Mouse (Mus musculus): ENCODE measurements around the gene Pus10. TPM values are rescaled to one million over a fixed set of nuclear protein-coding genes. Genes with fewer than 3 reads are reported as not detected.

Gene Pus10
- polyA plus RNA-seq, 1 experiment = 11.4 TPM

GRCm38 (mm10) chr11:23699414-23700095, 34.1 kb downstream of the Pus10 start:
- no peak for TF ChIP-seq CTCF (IDR thresholded peaks at IDR 0.05; ENCODE audit: borderline replicate concordance, insufficient read depth, low read depth, low read length)
- TF ChIP-seq POLR2A (IDR thresholded peaks at IDR 0.05; ENCODE audit: borderline replicate concordance, insufficient read depth, low read length) = no peak
- WGBS = 66% methylated on average over 3 of the region's 3 CpGs
- no peak for DNase-seq
- Histone ChIP-seq H3K27ac (ENCODE audit: insufficient read depth, low read length) (no peak overlapping the region), H3K4me3 (replicated peaks; ENCODE audit: insufficient read depth, low read depth, low read length) (no peak overlapping the region), H3K27me3 (ENCODE audit: control insufficient read depth, insufficient read depth, low read length) (no peaks in the 10 kb centered on the region), H3K4me1 (ENCODE audit: control insufficient read depth, insufficient read depth, low read length) (no peaks in the 10 kb centered on the region)

DNA sequence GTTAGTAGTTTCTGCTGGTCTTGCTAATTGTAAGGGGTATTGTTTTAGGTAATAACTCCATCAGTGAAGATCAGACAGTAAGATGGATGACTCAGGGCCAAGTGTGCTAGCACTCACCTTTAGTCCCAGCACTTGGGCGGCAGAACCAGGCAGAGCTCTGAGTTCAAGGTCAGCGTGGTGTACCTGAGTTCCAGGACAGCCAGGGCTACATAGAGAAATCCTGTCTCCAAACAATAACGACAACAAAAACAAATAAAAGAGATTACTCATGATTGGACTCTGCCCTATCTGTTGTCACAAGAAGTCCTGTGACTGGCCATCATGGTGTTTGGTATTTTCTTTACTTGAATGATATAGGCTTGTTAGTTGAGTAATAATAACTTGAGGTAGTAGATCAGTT, 36.4 kb downstream of the Pus10 start:
- WGBS = 96% methylated on average over 3 of the region's 3 CpGs
- H3K4me1 ChIP-seq (ENCODE audit: control insufficient read depth, insufficient read depth, low read length) = no peaks in the 10 kb centered on the region
- DNase-seq = no peak
- TF ChIP-seq POLR2A (IDR thresholded peaks at IDR 0.05; ENCODE audit: borderline replicate concordance, insufficient read depth, low read length) (no peak), CTCF (IDR thresholded peaks at IDR 0.05; ENCODE audit: borderline replicate concordance, insufficient read depth, low read depth, low read length) (no peak)
- no peak overlapping the region for H3K4me3 ChIP-seq (replicated peaks; ENCODE audit: insufficient read depth, low read depth, low read length)
- H3K27ac ChIP-seq (ENCODE audit: insufficient read depth, low read length) = no peak overlapping the region
- H3K27me3 ChIP-seq (ENCODE audit: control insufficient read depth, insufficient read depth, low read length) = no peaks in the 10 kb centered on the region

- H3K4me3 ChIP-seq (replicated peaks; ENCODE audit: insufficient read depth, low read depth, low read length) = no peak overlapping the region
- H3K27me3 ChIP-seq (ENCODE audit: control insufficient read depth, insufficient read depth, low read length) = no peaks in the 10 kb centered on the region
- H3K4me1 ChIP-seq (ENCODE audit: control insufficient read depth, insufficient read depth, low read length) = no peaks in the 10 kb centered on the region
- no peak for DNase-seq
- TF ChIP-seq POLR2A (IDR thresholded peaks at IDR 0.05; ENCODE audit: borderline replicate concordance, insufficient read depth, low read length) = no peak
- TF ChIP-seq CTCF (IDR thresholded peaks at IDR 0.05; ENCODE audit: borderline replicate concordance, insufficient read depth, low read depth, low read length) = no peak
- H3K27ac ChIP-seq (ENCODE audit: insufficient read depth, low read length) = no peak overlapping the region
- WGBS = 91% methylated on average over 7 of the region's 7 CpGs
Measured at GRCm38 (mm10) chr11:23704604-23705294, 39.3 kb downstream of the Pus10 start.

- DNase-seq = no peak
- WGBS = 73% methylated on average over 3 of the region's 3 CpGs
- H3K4me3 ChIP-seq (replicated peaks; ENCODE audit: insufficient read depth, low read depth, low read length) = no peak overlapping the region
- TF ChIP-seq POLR2A (IDR thresholded peaks at IDR 0.05; ENCODE audit: borderline replicate concordance, insufficient read depth, low read length) (no peak), CTCF (IDR thresholded peaks at IDR 0.05; ENCODE audit: borderline replicate concordance, insufficient read depth, low read depth, low read length) (no peak)
- H3K27ac ChIP-seq (ENCODE audit: insufficient read depth, low read length) = no peak overlapping the region
- no peaks in the 10 kb centered on the region for H3K27me3 ChIP-seq (ENCODE audit: control insufficient read depth, insufficient read depth, low read length)
- no peaks in the 10 kb centered on the region for H3K4me1 ChIP-seq (ENCODE audit: control insufficient read depth, insufficient read depth, low read length)
Measured at GRCm38 (mm10) chr11:23712299-23712698, 46.8 kb downstream of the Pus10 start.

DNA sequence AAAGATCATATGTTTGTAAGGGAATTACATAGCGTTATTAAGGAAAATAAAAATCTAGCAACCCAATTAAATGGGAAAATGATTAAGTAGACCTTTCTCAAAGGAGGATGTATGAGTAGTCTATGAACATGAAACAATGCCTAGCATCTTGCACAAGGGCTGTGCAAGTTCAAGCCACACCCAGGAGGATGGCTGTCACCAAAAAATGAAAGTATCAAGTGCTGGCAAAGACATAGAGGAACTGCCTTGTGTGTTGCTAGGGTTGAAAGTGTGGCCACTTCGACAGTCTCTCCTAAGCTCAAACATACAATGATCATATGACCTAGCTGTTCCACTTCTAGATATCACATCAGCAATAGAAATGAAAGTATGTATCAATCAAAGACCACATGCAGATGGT, 53.4 kb downstream of the Pus10 start:
- Histone ChIP-seq H3K4me1 (ENCODE audit: control insufficient read depth, insufficient read depth, low read length) (no peaks in the 10 kb centered on the region), H3K27me3 (ENCODE audit: control insufficient read depth, insufficient read depth, low read length) (no peaks in the 10 kb centered on the region), H3K27ac (ENCODE audit: insufficient read depth, low read length) (no peak overlapping the region), H3K4me3 (replicated peaks; ENCODE audit: insufficient read depth, low read depth, low read length) (no peak overlapping the region)
- 94% methylated on average over 2 of the region's 2 CpGs for WGBS
- DNase-seq = no peak
- TF ChIP-seq POLR2A (IDR thresholded peaks at IDR 0.05; ENCODE audit: borderline replicate concordance, insufficient read depth, low read length) (no peak), CTCF (IDR thresholded peaks at IDR 0.05; ENCODE audit: borderline replicate concordance, insufficient read depth, low read depth, low read length) (no peak)

DNA sequence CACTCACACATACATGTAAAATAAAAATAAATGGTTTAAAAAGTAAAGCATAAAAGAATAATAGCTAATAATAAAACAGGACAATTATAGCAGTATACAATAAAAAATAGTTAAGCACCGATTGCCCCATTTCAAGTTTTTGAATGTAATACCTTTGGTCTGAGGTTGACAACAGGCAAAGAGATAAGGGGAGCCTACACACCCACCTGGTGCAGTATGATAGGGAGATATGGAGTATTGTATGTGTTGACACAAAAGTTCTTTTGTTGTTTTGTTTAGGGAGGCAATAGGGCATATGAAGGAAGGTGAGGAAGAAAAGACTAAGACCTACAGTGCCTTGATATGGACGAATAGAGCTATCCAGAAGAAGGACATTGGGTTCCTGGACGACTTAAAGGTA, 54.4 kb downstream of the Pus10 start:
- 90% methylated on average over 3 of the region's 3 CpGs for WGBS
- Histone ChIP-seq H3K27me3 (ENCODE audit: control insufficient read depth, insufficient read depth, low read length) (no peaks in the 10 kb centered on the region), H3K4me3 (replicated peaks; ENCODE audit: insufficient read depth, low read depth, low read length) (no peak overlapping the region), H3K27ac (ENCODE audit: insufficient read depth, low read length) (no peak overlapping the region), H3K4me1 (ENCODE audit: control insufficient read depth, insufficient read depth, low read length) (no peaks in the 10 kb centered on the region)
- no peak for TF ChIP-seq POLR2A (IDR thresholded peaks at IDR 0.05; ENCODE audit: borderline replicate concordance, insufficient read depth, low read length)
- TF ChIP-seq CTCF (IDR thresholded peaks at IDR 0.05; ENCODE audit: borderline replicate concordance, insufficient read depth, low read depth, low read length) = no peak
- DNase-seq = no peak

GRCm38 (mm10) chr11:23722326-23722725, 56.9 kb downstream of the Pus10 start:
- no peak overlapping the region for H3K4me3 ChIP-seq (replicated peaks; ENCODE audit: insufficient read depth, low read depth, low read length)
- no peaks in the 10 kb centered on the region for H3K27me3 ChIP-seq (ENCODE audit: control insufficient read depth, insufficient read depth, low read length)
- WGBS = 22% methylated on average over 2 of the region's 2 CpGs
- no peaks in the 10 kb centered on the region for H3K4me1 ChIP-seq (ENCODE audit: control insufficient read depth, insufficient read depth, low read length)
- DNase-seq = no peak
- TF ChIP-seq CTCF (IDR thresholded peaks at IDR 0.05; ENCODE audit: borderline replicate concordance, insufficient read depth, low read depth, low read length) (no peak), POLR2A (IDR thresholded peaks at IDR 0.05; ENCODE audit: borderline replicate concordance, insufficient read depth, low read length) (no peak)
- H3K27ac ChIP-seq (ENCODE audit: insufficient read depth, low read length) = no peak overlapping the region

DNA sequence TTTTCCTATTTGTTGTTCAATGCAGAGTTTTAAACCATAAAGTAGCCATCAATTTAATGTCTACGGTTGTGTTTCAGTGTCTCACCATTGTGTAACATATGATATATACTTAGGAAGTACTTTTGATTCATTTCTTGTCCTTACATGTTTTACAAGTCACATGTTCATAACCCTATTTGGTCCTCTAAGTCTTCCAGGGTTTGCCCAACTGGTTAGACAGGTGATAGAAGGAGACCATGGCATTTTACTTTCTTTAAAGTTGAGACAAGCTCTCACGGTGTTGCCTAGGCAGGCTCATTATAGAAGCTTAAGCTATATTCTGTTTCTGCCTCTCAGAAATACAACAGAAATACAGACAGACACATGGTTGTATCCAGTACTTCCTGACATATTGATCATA, 60.4 kb downstream of the Pus10 start:
- H3K4me1 ChIP-seq (ENCODE audit: control insufficient read depth, insufficient read depth, low read length) = no peaks in the 10 kb centered on the region
- no peaks in the 10 kb centered on the region for H3K27me3 ChIP-seq (ENCODE audit: control insufficient read depth, insufficient read depth, low read length)
- H3K27ac ChIP-seq (ENCODE audit: insufficient read depth, low read length) = no peak overlapping the region
- no peak overlapping the region for H3K4me3 ChIP-seq (replicated peaks; ENCODE audit: insufficient read depth, low read depth, low read length)
- TF ChIP-seq CTCF (IDR thresholded peaks at IDR 0.05; ENCODE audit: borderline replicate concordance, insufficient read depth, low read depth, low read length) = no peak
- no peak for TF ChIP-seq POLR2A (IDR thresholded peaks at IDR 0.05; ENCODE audit: borderline replicate concordance, insufficient read depth, low read length)
- no peak for DNase-seq
- WGBS = 94% methylated on average over 2 of the region's 2 CpGs

Data from cerebellum, adult 2 months (tissue).